Mouse (Mus musculus) liver, embryonic 15.5 days (tissue): ENCODE data around the gene Disc1. TPM values are rescaled to one million over a fixed set of nuclear protein-coding genes. Genes with fewer than 3 reads are reported as not detected.

Experiments used
- ATAC-seq: fragments of 200-750 bp; cut with Nextera tagmentation; 2 replicates; pipeline ENCODE4 v1.8.0; 2017; ENCODE audit warnings: moderate number of reproducible peaks, mild to moderate bottlenecking, moderate library complexity; ENCODE audit not compliant: insufficient read depth
- H3K27ac ChIP-seq: fragments of 300-500 bp; sonication (generic); replicated peaks from 2 replicates; pipeline ENCODE4 v1.5.1; 2015; ENCODE audit warnings: mild to moderate bottlenecking, inconsistent platforms
- H3K27me3 ChIP-seq: fragments of 300-500 bp; sonication (generic); 2 replicates; pipeline ENCODE4 v1.6.1; 2015; ENCODE audit warnings: mild to moderate bottlenecking, inconsistent platforms
- H3K36me3 ChIP-seq: fragments of 300-500 bp; sonication (generic); replicated peaks from 2 replicates; pipeline ENCODE4 v1.6.1; 2015; ENCODE audit warnings: moderate library complexity, mild to moderate bottlenecking, inconsistent platforms
- H3K4me1 ChIP-seq: fragments of 300-500 bp; sonication (generic); replicated peaks from 2 replicates; pipeline ENCODE4 v1.6.1; 2015; ENCODE audit warnings: inconsistent platforms
- H3K4me2 ChIP-seq: fragments of 300-500 bp; sonication (generic); 2 replicates; pipeline ENCODE4 v1.6.1; 2015; ENCODE audit warnings: moderate library complexity, mild to moderate bottlenecking, inconsistent platforms
- H3K4me3 ChIP-seq: fragments of 300-500 bp; sonication (generic); replicated peaks from 2 replicates; pipeline ENCODE4 v1.5.1; 2015; ENCODE audit warnings: mild to moderate bottlenecking, inconsistent platforms
- H3K9ac ChIP-seq: fragments of 300-500 bp; sonication (generic); 2 replicates; pipeline ENCODE4 v1.6.1; 2015; ENCODE audit warnings: moderate library complexity, mild to moderate bottlenecking, inconsistent platforms
- H3K9me3 ChIP-seq: fragments of 300-500 bp; sonication (generic); replicated peaks from 2 replicates; pipeline ENCODE4 v1.6.1; 2016; ENCODE audit warnings: inconsistent platforms
- WGBS: fragments of 180-500 bp; shearing (Covaris S2); methylation state at CpG from one replicate; pipeline ENCODE4 v1.1.7; 2015; ENCODE audit warnings: mixed read lengths; ENCODE audit not compliant: insufficient replicate concordance; 5-methylcytosine and 5-hydroxymethylcytosine counted together
- microRNA-seq: library from miRNA; unstranded; fragments of <30 nt; microRNA quantifications from one replicate; pipeline ENCODE4, GENCODE M21; 2016
- polyA plus RNA-seq: library from polyadenylated mRNA; unstranded; fragments of >200 nt; fragmentation: Nextera tagmentation; extraction: Ambion mirVana; gene quantifications from 2 replicates; pipeline ENCODE4 v1.2.1, GENCODE M21; 2015

Disc1 gene
- polyA plus RNA-seq, 1 experiment from 2014 or later, result 0.30 TPM

DNA sequence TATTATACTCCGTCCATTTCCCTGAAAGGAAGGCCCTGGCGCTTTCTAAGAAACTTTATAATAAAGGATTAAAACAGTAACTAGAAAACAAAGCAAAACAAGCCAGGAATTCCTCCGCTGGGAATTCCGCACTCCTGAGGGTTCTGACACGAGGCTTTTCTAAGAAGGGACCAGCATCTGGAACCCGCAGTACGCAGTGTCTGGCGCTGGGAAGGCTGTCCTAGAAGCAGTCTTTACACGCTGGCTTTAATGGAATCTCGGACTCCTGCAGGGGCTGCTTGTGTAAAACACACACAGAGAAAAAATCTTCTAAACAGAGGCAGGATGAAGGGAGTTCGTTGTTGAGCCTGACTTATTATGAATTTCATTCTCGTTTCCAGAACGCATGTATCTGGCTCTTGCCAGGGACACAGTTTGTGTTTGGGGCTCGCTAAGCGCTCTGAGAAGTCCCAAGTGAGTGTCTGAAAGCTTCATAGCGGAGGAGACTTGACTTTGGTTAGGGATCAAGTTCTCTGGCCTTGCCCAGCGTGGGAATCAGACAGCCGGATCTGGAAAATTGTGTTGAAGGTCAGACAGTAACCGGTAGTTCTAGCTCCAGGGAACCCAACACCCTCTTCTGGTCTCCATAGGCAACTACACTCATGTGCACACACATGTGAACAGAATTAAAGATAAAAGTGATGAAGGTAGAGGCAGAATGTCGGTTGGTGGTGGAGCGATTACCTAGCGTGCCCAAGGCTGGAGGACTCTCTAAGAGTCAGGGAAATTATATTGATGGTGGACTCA lies 238.1 kb downstream of the Disc1 start:
- Histone ChIP-seq H3K36me3 (no peaks in the 10 kb centered on the region), H3K9ac (no peak overlapping the region), H3K27ac (no peak overlapping the region), H3K4me1 (no peaks in the 10 kb centered on the region), H3K4me2 (no peak overlapping the region), H3K27me3 (no peaks in the 10 kb centered on the region), H3K9me3 (no peaks in the 10 kb centered on the region), H3K4me3 (no peak overlapping the region)
- WGBS, result 72% methylated on average over 22 of the region's 22 CpGs
- ATAC-seq, result no peak

DNA sequence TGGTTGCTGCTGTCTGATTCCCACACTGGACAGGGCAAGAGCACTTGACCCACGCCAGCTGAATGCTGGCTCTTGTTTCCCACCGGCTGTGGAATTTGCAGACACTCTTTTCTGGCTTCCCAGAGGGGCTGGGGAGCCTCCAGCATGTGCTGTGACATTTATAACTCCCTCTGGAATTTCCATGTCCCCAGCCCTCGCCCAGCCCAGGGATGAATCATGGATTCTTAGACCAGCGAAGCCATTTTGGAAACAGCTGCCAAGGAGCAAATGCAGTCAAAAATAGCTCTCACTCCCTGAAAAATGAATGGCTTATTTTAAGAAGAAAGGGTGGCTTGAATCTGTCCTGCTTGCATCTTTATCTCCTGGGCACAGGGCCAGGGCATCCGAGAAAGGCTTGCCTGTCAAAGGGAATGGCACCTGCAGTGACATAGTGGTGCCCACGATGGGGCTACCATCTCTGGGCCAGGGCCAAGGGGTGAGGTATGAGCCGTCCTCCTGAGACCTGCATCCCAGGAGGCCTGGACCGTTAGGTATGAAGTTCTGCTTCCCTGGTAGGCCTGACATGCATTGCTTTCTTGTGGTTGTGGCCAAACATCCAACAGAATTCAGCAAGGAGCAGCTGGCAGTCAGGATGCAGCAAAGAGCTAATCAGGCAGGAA lies 239.1 kb downstream of the Disc1 start:
- Histone ChIP-seq H3K4me1 (no peaks in the 10 kb centered on the region), H3K36me3 (no peaks in the 10 kb centered on the region), H3K27ac (no peak overlapping the region), H3K9ac (no peak overlapping the region), H3K9me3 (no peaks in the 10 kb centered on the region), H3K4me2 (no peak overlapping the region), H3K27me3 (no peaks in the 10 kb centered on the region), H3K4me3 (no peak overlapping the region)
- 46% methylated on average over 8 of the region's 8 CpGs for WGBS
- ATAC-seq, result no peak

DNA sequence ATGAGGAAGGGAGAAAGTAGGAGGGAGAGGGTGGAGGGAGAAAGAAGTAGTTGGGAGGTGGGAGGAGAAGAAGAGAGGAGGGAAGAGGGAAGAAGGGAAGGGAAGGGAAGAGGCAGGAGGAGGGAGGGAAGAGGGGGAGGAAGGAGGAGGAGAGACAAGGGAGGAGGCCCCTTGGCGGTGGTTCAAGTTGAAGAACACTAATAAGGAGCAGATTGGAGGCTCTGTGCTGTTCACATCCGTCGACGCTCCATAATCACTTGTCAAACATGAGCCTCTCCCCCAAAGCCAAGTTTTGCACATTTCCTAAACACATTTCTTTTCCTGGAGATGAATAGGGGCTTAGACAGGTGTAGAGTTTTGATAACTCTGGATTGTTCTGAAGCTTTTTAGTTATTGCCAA lies 245.3 kb downstream of the Disc1 start:
- ATAC-seq, result no peak
- no peaks in the 10 kb centered on the region for H3K9me3 ChIP-seq
- no peak overlapping the region for H3K4me3 ChIP-seq
- no peak overlapping the region for H3K9ac ChIP-seq
- no peak overlapping the region for H3K27ac ChIP-seq
- H3K4me2 ChIP-seq, result no peak overlapping the region
- H3K36me3 ChIP-seq, result no peaks in the 10 kb centered on the region
- H3K4me1 ChIP-seq, result no peaks in the 10 kb centered on the region
- H3K27me3 ChIP-seq, result no peaks in the 10 kb centered on the region
- 47% methylated on average over 4 of the region's 4 CpGs for WGBS

DNA sequence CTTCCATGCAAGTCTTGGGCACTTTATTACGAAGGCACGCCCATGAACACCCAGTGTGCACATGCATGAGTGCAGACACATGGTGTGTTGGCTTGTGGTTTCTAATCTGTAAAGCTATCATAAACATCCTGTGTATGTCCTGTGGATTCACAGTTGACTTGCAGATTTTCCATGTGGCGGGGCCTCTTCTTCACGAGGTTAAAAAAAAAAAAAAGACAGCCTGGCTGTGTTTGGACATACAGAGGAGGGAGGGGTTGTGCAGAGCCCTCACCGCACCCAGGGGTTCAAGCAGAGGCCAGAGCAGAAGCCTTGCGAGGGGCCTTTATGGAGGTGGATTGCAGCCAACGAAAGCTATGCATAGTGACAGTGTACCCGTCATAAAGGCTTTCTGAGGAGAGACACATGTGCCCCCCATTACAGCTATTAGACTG lies 248.0 kb downstream of the Disc1 start:
- WGBS, result 56% methylated on average over 8 of the region's 8 CpGs
- ATAC-seq, result no peak
- no peak overlapping the region for H3K9ac ChIP-seq

DNA sequence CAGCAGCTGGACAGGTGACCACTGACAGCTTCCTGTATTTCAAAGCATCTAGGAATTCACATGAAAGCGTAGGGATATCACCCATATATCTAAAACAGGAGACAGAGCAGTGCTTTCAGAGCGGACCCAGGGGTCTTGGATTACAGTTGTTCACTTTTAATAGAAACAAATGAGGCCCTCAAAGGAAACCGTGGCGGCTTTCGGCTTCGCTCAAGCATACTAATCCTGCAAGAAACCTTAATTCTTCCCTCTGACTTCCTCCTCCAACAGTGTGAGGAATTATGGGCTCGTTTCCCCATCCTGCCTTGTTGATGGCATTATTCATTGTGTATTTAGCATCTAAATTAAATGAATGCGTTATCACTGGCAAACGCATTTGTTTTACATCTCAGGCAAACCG lies 252.7 kb downstream of the Disc1 start:
- no peak overlapping the region for H3K27ac ChIP-seq
- no peak overlapping the region for H3K4me2 ChIP-seq
- no peaks in the 10 kb centered on the region for H3K36me3 ChIP-seq
- H3K4me1 ChIP-seq, result no peaks in the 10 kb centered on the region; the same call in 1 of the 2 replicates
- H3K4me3 ChIP-seq, result no peak overlapping the region
- H3K9ac ChIP-seq, result no peak overlapping the region
- ATAC-seq, result no peak
- 74% methylated on average over 10 of the region's 10 CpGs for WGBS
- H3K9me3 ChIP-seq, result no peaks in the 10 kb centered on the region
- no peaks in the 10 kb centered on the region for H3K27me3 ChIP-seq

More for the DNA sequence above, 248.0 kb downstream of the Disc1 start:
- Histone ChIP-seq H3K27ac (no peak overlapping the region), H3K4me1 (no peaks in the 10 kb centered on the region), H3K4me3 (no peak overlapping the region), H3K9me3 (no peaks in the 10 kb centered on the region), H3K36me3 (no peaks in the 10 kb centered on the region), H3K27me3 (no peaks in the 10 kb centered on the region), H3K4me2 (no peak overlapping the region)

DNA sequence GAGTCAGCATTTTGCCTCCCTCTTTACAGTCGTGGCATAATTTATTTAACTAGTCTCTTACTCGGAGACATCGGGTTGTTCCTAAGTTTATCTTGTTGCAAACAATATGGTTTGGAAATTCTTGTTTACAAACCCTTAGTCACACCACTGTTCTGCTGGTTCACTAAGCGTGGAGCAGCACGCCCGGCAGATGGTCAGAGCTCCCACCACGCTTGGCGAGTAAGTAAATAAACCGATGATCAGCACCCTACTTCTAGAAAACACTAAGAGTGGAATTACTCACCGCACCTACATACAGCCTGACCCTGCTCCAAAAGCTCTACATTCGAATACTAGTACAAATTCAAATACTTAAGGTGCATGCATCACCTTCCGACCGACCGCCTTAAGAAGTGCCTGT lies 256.0 kb downstream of the Disc1 start:
- H3K9ac ChIP-seq, result no peak overlapping the region
- no peaks in the 10 kb centered on the region; the same call in 1 of the 2 replicates for H3K4me1 ChIP-seq
- no peak for ATAC-seq
- no peaks in the 10 kb centered on the region for H3K27me3 ChIP-seq
- H3K4me2 ChIP-seq, result no peak overlapping the region
- H3K4me3 ChIP-seq, result no peak overlapping the region
- WGBS, result 72% methylated on average over 14 of the region's 14 CpGs
- no peaks in the 10 kb centered on the region for H3K36me3 ChIP-seq
- no peak overlapping the region for H3K27ac ChIP-seq
- no peaks in the 10 kb centered on the region for H3K9me3 ChIP-seq

Small RNA genes within 50 kb of the gene (microRNA-seq; reads per million reads assigned to microRNA genes)
- gene Gm22197, result not detected

Other genes with a start within 250 kb of the Disc1 start
- gene Gnpat, start 191.2 kb upstream of the Disc1 start, polyA plus RNA-seq, result 35.6 and 42.2 TPM in 2 replicates
- 15.9 and 17.3 TPM in 2 replicates for gene 2810004N23Rik, start 191.1 kb upstream of the Disc1 start, polyA plus RNA-seq
- 3.7 and 3.8 TPM in 2 replicates for gene Exoc8, start 156.5 kb upstream of the Disc1 start, polyA plus RNA-seq
- 6.1 and 6.4 TPM in 2 replicates for gene Sprtn, start 156.3 kb upstream of the Disc1 start, polyA plus RNA-seq
- 3.5 and 4.5 TPM in 2 replicates for gene Egln1, start 104.9 kb upstream of the Disc1 start, polyA plus RNA-seq
- gene Tsnax, start 41.2 kb upstream of the Disc1 start, polyA plus RNA-seq, result 36.0 and 37.4 TPM in 2 replicates